Mouse (Mus musculus) T-cell, adult 2 months (primary cell): Measurements from ENCODE around the gene Cep170b.

ENCODE experiments used
- DNase-seq: peaks from one replicate; pipeline ENCODE4 v3.0.0; 2022; ENCODE audit warnings: low spot score

Gene Cep170b

DNA sequence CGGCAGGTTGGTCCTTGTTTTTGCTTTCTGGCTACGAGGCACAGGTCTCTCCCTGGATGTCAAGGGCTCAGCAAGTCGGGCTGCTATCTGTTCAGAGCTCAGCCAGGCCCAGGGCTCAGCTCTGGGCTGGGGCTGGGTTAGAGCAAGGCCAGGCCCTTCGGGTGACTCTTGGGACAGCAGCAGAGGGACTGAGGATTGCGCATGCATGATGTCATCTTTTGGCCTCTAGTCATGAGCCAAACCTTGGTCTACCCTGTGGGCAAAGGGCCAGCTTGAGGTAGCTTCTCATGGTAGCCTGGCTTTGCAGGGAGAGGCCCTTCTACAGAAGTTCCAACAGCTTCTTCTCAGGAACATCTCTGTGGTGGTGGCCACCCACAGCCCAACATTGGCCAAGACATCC is 43.9 kb downstream of the Cep170b start:
- DNase-seq: no peak

DNA sequence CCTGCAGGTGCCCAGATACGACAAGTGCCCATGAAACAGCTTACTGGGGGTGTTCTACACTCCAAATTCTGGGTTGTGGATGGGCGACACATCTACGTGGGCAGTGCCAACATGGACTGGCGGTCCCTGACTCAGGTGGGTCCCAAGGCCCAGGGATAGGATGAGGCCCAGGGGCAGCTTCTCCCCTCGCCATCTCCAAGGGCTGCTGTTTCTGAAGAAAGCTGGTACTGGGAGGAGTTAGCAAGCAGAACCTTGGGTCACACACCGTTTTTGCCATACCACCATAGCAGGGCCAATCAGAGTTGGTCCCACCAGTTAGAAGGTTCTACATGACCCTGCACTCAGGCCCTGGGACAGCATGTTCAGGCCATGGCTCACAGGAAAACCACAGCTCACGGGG is 44.7 kb downstream of the Cep170b start:
- DNase-seq: no peak

DNA sequence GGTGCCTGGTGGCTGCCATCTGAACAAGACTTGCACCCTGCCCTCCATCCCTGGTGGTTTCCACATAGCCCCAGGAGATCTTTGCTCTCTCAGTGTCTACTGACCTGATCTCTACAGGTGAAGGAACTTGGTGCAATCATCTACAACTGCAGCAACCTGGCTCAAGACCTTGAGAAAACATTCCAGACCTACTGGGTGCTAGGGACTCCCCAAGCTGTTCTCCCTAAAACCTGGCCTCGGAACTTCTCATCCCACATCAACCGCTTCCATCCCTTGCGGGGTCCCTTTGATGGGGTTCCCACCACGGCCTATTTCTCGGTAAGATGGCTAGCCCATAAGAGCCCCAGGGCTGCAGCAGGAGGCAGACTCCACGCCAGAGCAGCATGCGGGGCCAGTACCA is 46.3 kb downstream of the Cep170b start:
- DNase-seq: no peak

DNA sequence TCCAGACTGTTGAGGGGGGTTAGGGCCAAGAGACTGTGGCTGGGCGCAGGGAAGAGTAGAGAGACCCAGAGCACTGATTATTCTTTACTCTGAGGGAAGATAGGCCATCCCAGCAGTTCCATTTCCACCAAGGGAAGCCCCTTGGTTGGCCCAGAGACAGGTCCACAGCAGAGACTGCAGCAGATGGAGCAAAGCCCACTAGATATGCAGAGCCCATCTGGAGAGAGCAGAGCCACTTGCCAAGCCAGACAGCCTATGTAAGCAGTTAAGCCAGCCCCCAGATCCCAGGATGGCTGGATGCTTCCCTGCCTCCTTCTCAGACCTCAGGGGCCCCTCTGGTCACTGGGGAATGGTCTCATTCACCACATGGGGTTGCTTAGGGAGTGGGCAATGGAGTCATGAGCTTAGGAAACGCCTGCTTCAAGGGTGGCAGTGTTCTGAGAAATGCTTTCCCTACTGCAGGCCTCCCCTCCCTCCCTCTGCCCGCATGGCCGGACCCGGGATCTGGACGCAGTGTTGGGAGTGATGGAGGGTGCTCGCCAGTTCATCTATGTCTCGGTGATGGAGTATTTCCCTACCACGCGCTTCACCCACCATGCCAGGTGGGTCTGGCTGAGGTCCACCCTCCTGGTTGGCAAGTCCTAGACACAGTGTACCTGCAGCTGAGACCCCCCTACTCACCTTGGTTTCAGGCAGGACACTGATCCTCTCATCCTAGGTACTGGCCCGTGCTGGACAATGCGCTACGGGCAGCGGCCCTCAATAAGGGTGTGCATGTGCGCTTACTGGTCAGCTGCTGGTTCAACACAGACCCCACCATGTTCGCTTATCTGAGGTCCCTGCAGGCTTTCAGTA is 47.0 kb downstream of the Cep170b start:
- DNase-seq: no peak

DNA sequence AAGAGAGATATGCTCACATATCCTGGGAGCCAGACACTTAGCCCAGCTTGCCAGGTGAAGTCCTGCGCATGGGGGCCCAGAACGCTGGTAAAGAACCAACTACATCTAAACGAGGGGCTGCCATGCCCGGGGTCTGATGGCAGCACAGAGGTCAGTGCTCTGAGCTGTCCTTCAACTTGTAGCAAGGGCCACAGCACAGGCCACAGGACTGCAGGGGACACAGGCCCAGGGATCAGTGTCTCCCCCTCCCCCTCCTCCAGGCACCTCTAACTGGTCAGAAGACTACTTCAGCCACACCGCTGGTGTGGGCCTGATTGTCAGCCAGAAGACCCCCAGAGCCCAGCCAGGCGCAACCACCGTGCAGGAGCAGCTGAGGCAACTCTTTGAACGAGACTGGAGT is 47.9 kb downstream of the Cep170b start:
- DNase-seq: no peak

DNA sequence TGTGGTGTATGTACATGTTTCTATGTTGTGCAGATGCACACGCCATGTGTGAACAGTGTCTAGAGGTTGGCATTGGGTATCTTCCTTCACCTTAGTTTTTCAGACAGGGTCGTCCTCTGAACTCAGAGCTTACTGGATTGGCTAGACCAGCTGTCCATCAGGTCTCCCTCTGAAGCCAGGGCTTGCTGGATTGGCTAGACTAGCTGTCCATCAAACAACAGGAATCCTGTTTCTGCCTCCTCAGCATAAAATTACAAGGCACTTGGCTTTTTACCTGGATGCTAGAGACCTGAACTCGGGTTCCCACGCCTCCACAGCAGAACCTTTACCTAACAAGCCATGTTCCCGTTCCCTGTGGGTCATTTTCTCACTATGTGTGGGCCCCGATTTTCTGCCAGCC is 48.8 kb downstream of the Cep170b start:
- no peak for DNase-seq

DNA sequence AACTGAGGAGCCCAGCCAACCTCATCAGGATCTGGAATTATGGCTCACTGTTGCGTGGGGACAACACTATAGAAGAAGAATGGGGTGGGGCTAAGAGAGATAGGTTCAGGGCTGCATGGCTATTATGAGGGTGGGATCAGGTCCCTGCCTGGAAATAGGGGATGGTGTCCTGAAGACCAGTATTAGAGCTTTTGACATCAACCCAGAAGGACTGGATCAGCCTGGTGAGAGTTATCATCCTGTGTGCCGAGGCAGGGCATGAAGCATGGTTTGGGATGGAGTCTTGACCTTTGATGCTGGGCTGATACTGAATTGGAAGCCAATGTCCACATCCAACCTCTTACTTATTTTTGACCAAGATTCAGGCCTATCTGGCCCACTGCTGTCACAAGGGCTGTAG is 49.5 kb downstream of the Cep170b start:
- DNase-seq: no peak

DNA sequence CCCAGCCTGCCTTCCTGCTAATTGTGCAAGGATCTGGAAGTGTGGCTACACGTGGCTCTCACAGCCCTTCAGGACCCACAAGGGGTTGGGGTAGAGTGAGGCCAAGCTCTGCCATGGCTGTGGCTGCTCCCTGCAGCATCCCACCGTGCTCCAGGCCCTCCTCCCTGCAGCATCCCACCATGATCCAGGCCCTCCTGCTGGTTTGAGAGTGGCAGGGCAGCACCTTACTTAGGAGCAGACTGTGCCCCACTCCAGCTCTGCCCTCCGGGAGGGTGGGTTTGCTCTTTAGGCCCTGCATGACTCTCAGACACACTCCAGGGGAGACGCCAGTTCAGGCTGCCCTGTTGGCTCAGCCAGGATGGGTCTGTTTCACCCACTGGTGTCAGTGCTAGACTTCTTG is 50.1 kb downstream of the Cep170b start:
- DNase-seq: no peak

DNA sequence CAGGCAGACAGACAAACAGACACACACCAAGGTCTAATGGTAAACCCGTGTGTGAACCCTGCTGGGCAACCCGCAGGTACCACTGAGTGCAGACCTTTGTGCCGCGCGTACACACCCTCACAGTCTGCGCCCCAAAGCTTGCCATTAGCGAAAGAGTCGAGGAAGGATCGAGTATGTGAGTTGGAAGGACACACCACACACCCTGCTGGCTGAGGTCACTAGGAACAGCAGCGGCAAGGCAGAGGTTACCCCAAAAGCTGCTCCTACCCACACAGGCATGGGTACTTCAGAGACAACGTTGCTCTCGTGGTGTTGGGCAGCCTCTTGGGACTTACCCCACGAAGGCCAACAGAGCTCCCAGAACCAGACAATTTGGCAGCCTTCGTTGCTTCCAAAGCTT is 52.1 kb downstream of the Cep170b start:
- DNase-seq: no peak

DNA sequence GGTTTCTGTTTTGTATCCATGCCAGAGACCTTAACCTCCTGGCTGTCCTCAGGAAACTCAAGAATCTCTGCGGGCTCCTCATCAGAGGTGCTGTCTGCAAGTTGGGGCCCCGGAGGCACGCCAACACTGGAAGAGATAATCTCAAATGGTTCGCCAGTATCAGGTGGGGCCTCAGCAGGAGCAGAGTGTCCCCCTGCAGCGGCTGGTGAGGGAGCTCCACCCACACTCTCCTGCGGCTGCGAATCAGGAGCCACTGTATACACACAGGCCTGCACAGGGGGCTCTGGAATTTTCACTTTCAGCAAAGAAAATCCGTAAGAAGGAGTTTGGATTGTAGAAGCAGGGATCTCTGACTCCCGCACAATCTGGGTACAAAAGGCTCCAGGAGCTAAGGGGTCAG is 53.1 kb downstream of the Cep170b start:
- no peak for DNase-seq

DNA sequence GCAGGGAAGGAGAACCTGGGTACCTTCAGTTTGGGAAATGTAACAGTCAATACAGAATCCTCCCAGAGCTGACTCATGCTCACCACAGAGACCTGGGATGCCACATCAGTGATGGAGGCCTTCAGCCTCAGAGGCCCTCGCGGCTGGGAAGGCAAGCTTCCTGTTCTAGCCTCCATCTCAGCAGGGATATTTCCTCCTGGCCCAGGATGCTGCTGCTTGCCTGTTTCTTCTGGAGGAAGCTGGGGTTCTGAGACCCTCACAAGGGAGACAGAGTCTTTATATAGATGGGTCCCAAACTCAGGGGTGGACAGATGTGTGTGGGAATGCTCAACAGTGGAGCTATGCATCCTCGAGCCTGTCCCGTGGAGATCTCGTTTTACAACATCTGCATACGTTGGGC is 53.8 kb downstream of the Cep170b start:
- no peak for DNase-seq

DNA sequence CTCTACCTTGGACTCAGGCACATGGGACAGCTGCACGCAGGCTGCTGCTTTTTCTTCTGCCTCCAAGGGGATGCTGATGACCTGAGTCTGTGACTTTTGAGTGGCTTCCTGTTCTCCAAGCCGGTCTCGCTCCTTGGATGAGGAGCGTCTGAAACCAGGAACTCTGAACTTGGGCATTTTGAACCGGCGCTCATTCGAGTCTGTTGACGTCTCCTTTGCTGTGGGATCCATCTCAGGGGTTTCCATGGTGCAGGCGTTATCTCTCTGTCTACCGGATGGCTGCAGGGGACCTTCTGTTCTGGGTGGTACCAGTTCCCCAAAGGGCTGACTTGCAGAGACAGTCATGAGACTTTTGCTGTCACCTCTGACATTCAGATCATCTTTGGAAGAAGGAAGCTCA is 54.2 kb downstream of the Cep170b start:
- no peak for DNase-seq

DNA sequence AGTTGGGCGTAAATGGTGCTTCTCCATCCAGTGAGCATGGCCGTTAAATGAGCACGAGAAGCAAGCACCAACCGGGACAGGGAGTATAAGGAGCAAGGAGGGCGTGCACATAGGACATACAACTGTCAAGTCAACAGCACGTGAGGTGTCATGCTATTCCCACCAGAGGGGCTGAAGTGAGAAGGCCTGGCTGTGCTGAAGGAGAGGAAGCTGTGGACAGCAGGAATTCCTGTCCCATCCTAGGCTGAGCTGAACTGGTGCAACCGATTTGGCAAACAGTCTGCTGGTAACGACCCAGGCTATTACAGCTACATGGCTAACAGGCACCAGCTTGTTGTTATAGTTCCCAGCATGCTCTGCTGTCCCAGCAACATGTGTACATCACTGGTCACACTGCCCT is 70.8 kb downstream of the Cep170b start:
- no peak for DNase-seq

DNA sequence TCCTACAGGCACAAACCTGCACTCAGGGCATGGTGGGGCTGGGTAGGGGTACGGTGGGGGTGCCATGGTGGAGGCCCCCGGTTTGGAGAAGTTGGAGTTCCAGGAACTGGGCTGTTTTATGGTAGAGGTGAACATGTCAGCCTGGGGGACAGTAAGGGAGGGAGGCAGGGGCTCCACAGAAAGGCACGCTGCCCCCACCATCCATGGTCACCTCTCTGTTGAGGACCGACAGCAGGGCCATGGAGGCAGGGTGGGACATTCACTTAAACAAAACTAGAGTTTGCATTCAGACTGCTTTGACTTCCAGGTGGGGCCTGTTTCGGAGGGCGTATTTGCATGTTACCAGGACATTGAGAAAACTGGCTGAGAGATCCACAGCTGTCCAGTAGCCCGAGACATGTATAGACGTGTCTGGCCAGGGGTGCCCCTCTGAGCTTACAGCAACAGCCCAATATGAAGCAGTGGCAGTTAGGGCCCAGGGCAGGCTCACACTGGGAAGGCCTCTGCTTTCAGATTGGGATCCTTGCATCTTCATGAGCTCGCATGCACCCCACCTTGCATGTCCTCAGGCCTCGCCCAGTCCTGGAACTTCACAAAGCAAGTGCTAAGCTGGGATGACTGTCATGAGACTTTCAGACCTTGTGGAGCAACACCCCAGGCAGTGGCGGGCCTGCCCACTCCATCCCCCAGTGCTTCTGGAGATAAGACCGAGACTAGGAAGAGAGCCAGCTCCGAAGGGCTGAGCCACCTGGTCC is 73.5 kb downstream of the Cep170b start:
- no peak for DNase-seq

DNA sequence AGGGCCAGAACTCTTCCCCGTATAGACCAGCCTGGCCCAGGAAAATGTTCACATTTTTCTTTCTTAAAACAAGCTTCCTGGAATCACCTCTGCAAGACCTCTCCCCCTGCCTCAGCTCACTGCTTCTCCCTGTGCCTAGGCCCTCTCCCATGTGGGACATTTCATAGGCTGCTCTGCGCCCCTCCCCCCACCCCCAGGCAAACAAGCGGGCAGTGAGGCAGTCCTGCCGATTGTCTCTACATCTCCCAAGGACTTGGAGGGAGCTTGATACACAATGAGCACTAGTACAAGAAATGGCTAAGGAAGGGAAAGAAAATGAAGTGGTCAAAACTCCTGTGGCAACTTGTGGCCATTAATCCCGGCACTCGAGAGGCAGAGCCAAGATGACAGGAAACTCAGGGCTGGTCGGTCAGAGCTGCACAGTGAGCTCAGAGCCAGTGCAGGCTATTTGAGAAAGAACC is 74.1 kb downstream of the Cep170b start:
- no peak for DNase-seq

DNA sequence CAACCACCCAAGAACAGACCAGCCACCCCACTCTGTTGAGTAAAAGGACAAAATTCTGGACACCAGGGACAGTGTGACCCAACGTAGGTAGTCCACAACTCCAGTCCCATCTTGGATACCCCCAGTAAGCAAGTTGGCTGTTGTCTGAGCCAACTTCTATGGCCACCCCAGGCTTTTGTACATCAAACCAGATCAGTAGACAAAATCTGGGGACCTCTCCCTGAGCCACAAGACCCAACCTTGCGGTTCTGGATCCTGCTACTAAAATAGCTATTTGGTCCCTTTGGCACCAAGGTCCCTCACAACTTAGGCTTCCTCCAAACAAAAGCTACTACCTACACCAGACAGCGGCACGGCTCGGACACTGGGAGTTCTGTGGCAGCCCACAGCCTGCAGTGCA is 74.7 kb downstream of the Cep170b start:
- no peak for DNase-seq

DNA sequence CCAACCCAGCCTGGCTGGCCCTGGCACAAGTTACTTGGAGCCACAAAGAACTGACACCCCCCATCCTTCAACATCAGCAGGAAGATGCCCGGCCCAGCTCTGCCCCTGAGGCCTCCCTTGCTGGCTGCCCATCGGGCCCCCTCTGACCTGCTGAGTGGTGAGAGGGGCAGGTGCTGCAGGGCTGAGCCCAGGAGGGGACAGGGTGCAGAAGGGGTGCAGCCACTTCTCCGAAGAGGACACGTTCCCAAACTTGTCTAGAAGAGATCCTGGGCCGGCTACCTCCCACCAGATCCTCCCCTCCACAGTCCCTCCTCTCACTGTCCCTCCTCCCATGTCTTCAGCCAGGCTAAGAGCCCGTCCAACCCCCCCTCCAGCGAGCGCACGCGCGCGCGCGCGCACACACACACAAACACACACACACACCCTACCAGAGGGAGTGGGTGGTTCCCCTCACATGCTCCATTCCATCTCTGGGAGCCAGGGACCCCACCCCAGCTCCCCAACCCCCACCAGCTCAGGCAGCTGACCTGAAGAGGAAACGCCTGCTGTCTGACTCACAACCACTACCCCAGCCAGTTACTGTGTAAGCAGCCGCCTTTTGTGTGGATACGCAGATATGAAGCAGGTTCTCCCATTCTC is 75.3 kb downstream of the Cep170b start:
- DNase-seq: no peak
